Mouse (Mus musculus) CH12.LX (cell line): ENCODE measurements at regions not wholly inside any gene's neighbourhood (a gene's known extent, or its start where the extent isn't known, plus 50 kb on each side); places are given as distances from the start of the nearest gene placed in this dataset.

ENCODE experiments used
- DNase-seq: peaks from one replicate; pipeline ENCODE4 v3.0.0-alpha.2; 2013; ENCODE audit errors: extremely low read depth
- H3K27ac ChIP-seq: 2 replicates; pipeline ENCODE4 v1.5.1; 2012; ENCODE audit warnings: low read depth, mild to moderate bottlenecking, control low read depth, moderate library complexity; ENCODE audit not compliant: insufficient read depth
- H3K27me3 ChIP-seq: replicated peaks from 2 replicates; pipeline ENCODE3; 2012; ENCODE audit warnings: inconsistent platforms
- H3K36me3 ChIP-seq, 2 experiments: replicated peaks in 1 of 2; 2 replicates each; pipeline versions ENCODE3 to v1.6.1; 2012; ENCODE audit warnings: inconsistent platforms in 1 of 2, low read length in 1 of 2, mild to moderate bottlenecking in 1 of 2, mixed read lengths in 1 of 2, moderate library complexity in 1 of 2; ENCODE audit not compliant: control insufficient read depth in 1 of 2, insufficient read depth in 1 of 2
- H3K4me1 ChIP-seq, 2 experiments: 2 replicates each; pipeline ENCODE4 v1.6.1; 2012; ENCODE audit warnings: inconsistent platforms in 1 of 2, moderate library complexity in 1 of 2; ENCODE audit not compliant: insufficient read depth in 2 of 2, control insufficient read depth in 1 of 2
- H3K4me2 ChIP-seq: 2 replicates; pipeline ENCODE4 v1.6.1; 2012; ENCODE audit warnings: low read depth, mild to moderate bottlenecking, control low read depth; ENCODE audit not compliant: poor library complexity, insufficient read depth, severe bottlenecking
- H3K4me3 ChIP-seq, 3 experiments: fragments of 150-350 bp in 1 of 3; sonication (generic) in 1 of 3; replicated peaks in 1 of 3; 2 replicates each; pipeline versions ENCODE3 to v1.5.1; 2011 to 2012; ENCODE audit warnings: low read depth in 2 of 3, low read length in 2 of 3, mild to moderate bottlenecking in 2 of 3, moderate library complexity in 2 of 3, control low read depth in 1 of 3, improper control_type of control experiment in 1 of 3, inconsistent platforms in 1 of 3, mixed read lengths in 1 of 3; ENCODE audit not compliant: poor library complexity in 1 of 3
- H3K79me2 ChIP-seq: replicated peaks from 2 replicates; pipeline ENCODE4 v1.6.1; 2012; ENCODE audit warnings: mild to moderate bottlenecking, moderate library complexity; ENCODE audit not compliant: control insufficient read depth, poor library complexity, insufficient read depth, severe bottlenecking; ENCODE audit errors: extremely low read depth
- H3K9ac ChIP-seq: 2 replicates; pipeline ENCODE4 v1.6.1; 2012; ENCODE audit warnings: low read depth, mild to moderate bottlenecking, control low read depth, moderate library complexity; ENCODE audit not compliant: insufficient read depth
- H3K9me3 ChIP-seq: replicated peaks from 2 replicates; pipeline ENCODE3; 2012; ENCODE audit warnings: low read length, inconsistent platforms, mixed read lengths
- CHD1 ChIP-seq: IDR thresholded peaks from 2 replicates; pipeline ENCODE4 v1.6.1; 2012; ENCODE audit warnings: low read depth, low read length, improper control_type of control experiment, inconsistent platforms
- CTCF ChIP-seq, 2 experiments: IDR thresholded peaks in 1 of 2; conservative IDR thresholded peaks in 1 of 2; 2 replicates each; pipeline ENCODE4 v1.5.1; 2011 to 2012; ENCODE audit warnings: low read depth in 2 of 2, low read length in 2 of 2, improper control_type of control experiment in 1 of 2, inconsistent platforms in 1 of 2, mild to moderate bottlenecking in 1 of 2, moderate library complexity in 1 of 2
- E2F4 ChIP-seq: IDR thresholded peaks from 2 replicates; pipeline ENCODE4 v1.6.1; 2011; ENCODE audit warnings: low read depth, low read length, improper control_type of control experiment; ENCODE audit not compliant: insufficient replicate concordance
- EP300 ChIP-seq: IDR thresholded peaks from 2 replicates; pipeline ENCODE4 v1.6.1; 2011; ENCODE audit warnings: low read length, improper control_type of control experiment
- RAD21 ChIP-seq: IDR thresholded peaks from 2 replicates; pipeline ENCODE4 v1.6.1; 2011; ENCODE audit warnings: low read depth, mild to moderate bottlenecking, low read length, improper control_type of control experiment, moderate library complexity
- RCOR1 ChIP-seq: conservative IDR thresholded peaks from 2 replicates; pipeline ENCODE4 v1.6.1; 2012; ENCODE audit warnings: low read depth, mild to moderate bottlenecking, inconsistent platforms, low read length, improper control_type of control experiment
- SMC3 ChIP-seq: IDR thresholded peaks from 2 replicates; pipeline ENCODE4 v1.6.1; 2011; ENCODE audit warnings: low read depth, low read length, improper control_type of control experiment
- USF2 ChIP-seq: conservative IDR thresholded peaks from 2 replicates; pipeline ENCODE4 v1.6.1; 2011; ENCODE audit warnings: low read depth, low read length, improper control_type of control experiment
- ZNF384 ChIP-seq: IDR thresholded peaks from 2 replicates; pipeline ENCODE4 v1.6.1; 2012; ENCODE audit warnings: low read depth, low read length, improper control_type of control experiment, inconsistent platforms
- dilution Hi-C: fragments of 300-500 bp; cut with MboI; formaldehyde crosslinking; loops from 2 replicates; pipeline ENCODE4 v1.14.3; 2020; ENCODE audit warnings: low sequenced_read_pairs; ENCODE audit not compliant: extremely low pct_unique_long_range_greater_than_20kb, extremely low pct_ligation_motif_present
- in situ Hi-C: fragments of 300-500 bp; cut with MboI; formaldehyde crosslinking; loops from 3 replicates; pipeline ENCODE4 v1.14.3; 2019; ENCODE audit warnings: low sequenced_read_pairs, low pct_ligation_motif_present, low pct_unique_long_range_greater_than_20kb, mixed read lengths

GRCm38 (mm10) chr7:35859601-35860000, 56.8 kb upstream of the Zfp507 start:
- Histone ChIP-seq H3K36me3 (no peaks in the 10 kb centered on the region), H3K9ac (no peak overlapping the region), H3K9me3 (peaks cover 14% of the 10 kb centered on the region), H3K27ac (no peak overlapping the region), H3K27me3 (no peaks in the 10 kb centered on the region), H3K4me1 (no peaks in the 10 kb centered on the region), H3K4me3 (no peak overlapping the region), H3K4me2 (no peak overlapping the region), H3K79me2 (no peaks in the 10 kb centered on the region)
- DNase-seq = peak; percentile 21
- dilution Hi-C loops (no loop called here), in situ Hi-C loops (loop anchor here (25.0 kb wide), 1 partner anchor 1503 kb away; no protein-coding TSS in a partner anchor)
- TF ChIP-seq CTCF (conservative IDR thresholded peaks at IDR 0.05 in 1 of 2, IDR thresholded peaks at IDR 0.05 in 1 of 2; ENCODE audit: low read depth in 2 of 2, low read length in 2 of 2) (peak; percentile 23 to 60; a peak in 2 of 4 replicates), SMC3 (peak; percentile 38), RCOR1 (no peak), RAD21 (peak; percentile 55), E2F4 (no peak)

GRCm38 (mm10) chr7:35857693-35858092, 54.9 kb upstream of the Zfp507 start:
- no peak overlapping the region for H3K4me3 ChIP-seq
- in situ Hi-C loops = loop anchor here (25.0 kb wide), 1 partner anchor 1505 kb away; no protein-coding TSS in a partner anchor
- TF ChIP-seq EP300 (no peak), ZNF384 (no peak), USF2 (no peak), CHD1 (no peak)

More at GRCm38 (mm10) chr7:35857693-35858092, 54.9 kb upstream of the Zfp507 start:
- H3K4me1 ChIP-seq = no peaks in the 10 kb centered on the region
- H3K36me3 ChIP-seq = no peaks in the 10 kb centered on the region
- no peak overlapping the region for H3K4me2 ChIP-seq
- DNase-seq = no peak
- no peaks in the 10 kb centered on the region for H3K79me2 ChIP-seq
- no peak overlapping the region for H3K27ac ChIP-seq
- no peak overlapping the region for H3K9ac ChIP-seq
- dilution Hi-C loops = no loop called here
- H3K27me3 ChIP-seq = no peaks in the 10 kb centered on the region
- peaks cover 11% of the 10 kb centered on the region for H3K9me3 ChIP-seq
